Mouse (Mus musculus) megakaryocyte, embryonic 14.5 days (primary cell): Measurements from ENCODE around the gene Trio.

Experiments
- FLI1 ChIP-seq: IDR thresholded peaks from 2 replicates; pipeline ENCODE4 v1.6.1; 2012; ENCODE audit warnings: low read length, inconsistent platforms, mixed read lengths
- GATA1 ChIP-seq: IDR thresholded peaks from 3 replicates; pipeline ENCODE4 v1.6.1; 2012; ENCODE audit warnings: mixed read lengths, low read length, inconsistent platforms, borderline replicate concordance

DNA sequence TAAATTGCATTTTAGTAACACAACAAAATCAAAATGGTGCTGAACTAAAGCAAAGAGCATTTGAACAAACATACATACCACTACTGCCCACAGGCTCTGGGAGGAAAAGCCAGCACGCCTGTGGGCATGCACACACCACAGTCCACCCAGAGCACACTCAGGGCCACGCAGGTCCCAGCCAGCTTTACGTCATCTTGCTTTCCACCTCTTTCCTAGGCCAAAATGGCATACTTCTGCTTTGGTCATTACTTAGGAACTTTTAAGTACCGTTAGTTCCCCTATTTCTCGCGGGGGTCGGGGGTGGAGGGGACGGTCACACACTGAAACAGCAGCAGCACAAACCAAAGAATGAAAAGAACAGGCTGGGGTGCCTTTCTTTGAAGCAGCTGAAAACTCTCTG is 242.6 kb downstream of the Trio start:
- TF ChIP-seq FLI1 (no peak), GATA1 (no peak)
